Mouse (Mus musculus) erythroblast, embryonic 14.5 days (primary cell): Measurements from ENCODE around the gene Gm13023. TPM values are rescaled to one million over a fixed set of nuclear protein-coding genes. Genes with fewer than 3 reads are reported as not detected.
"Not testable (repeated sequence)": the region's sequence is repeated elsewhere in the genome, so short reads cannot be mapped to it uniquely, and the experiment has no call there.

Experiments used
- H3K27me3 ChIP-seq: 2 replicates; pipeline ENCODE4 v1.6.1; 2012; ENCODE audit warnings: inconsistent platforms; ENCODE audit not compliant: control insufficient read depth
- H3K36me3 ChIP-seq: 2 replicates; pipeline ENCODE4 v1.6.1; 2012; ENCODE audit warnings: mild to moderate bottlenecking, inconsistent platforms; ENCODE audit not compliant: control insufficient read depth
- H3K4me1 ChIP-seq: 2 replicates; pipeline ENCODE4 v1.6.1; 2012; ENCODE audit warnings: inconsistent platforms; ENCODE audit not compliant: control insufficient read depth
- H3K4me3 ChIP-seq: replicated peaks from 2 replicates; pipeline ENCODE3; 2012; ENCODE audit warnings: moderate library complexity, mild to moderate bottlenecking, inconsistent platforms
- H3K9me3 ChIP-seq: 2 replicates; pipeline ENCODE4 v1.6.1; 2012; ENCODE audit warnings: low read length, inconsistent platforms, mixed read lengths; ENCODE audit not compliant: control insufficient read depth
- GATA1 ChIP-seq: IDR thresholded peaks from 2 replicates; pipeline ENCODE4 v1.6.1; 2012; ENCODE audit warnings: low read length, inconsistent platforms, mixed read lengths
- TAL1 ChIP-seq: IDR thresholded peaks from 3 replicates; pipeline ENCODE4 v1.6.1; 2012; ENCODE audit warnings: low read length, inconsistent platforms, mixed read lengths
- polyA plus RNA-seq: library from polyadenylated mRNA; stranded (reverse); fragments of >175 nt; gene quantifications from 2 replicates; pipeline ENCODE4 v1.2.3, GENCODE M21; 2012

Gene Gm13023
- not detected in 2 replicates for polyA plus RNA-seq

- H3K27me3 ChIP-seq, H3K9me3 ChIP-seq, H3K36me3 ChIP-seq, H3K4me1 ChIP-seq, H3K4me3 ChIP-seq: not testable (repeated sequence)
Observed at GRCm38 (mm10) chr4:143789052-143789451, at the start of gene Gm13023. Gm13023 (plus strand) TSS chr4:143789352.

DNA sequence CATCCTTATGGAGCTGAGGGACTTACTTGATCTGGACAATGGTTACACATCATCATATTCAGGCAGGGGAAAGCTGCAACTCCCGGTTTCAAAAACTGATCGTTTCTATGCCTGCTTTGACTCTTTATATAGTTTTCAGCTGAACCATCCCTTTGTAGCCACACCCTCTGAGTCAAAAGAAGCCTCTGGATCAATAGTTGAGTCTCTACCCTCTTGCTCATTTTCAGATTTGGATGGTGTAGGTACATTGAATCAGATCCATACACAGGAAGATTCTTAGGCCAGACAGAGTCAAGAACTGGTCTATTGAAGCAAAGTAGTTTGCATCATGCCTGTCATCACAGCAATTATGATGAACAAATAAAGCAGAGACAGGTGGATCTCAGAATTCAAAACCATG is 26.8 kb downstream of the Gm13023 start, which contains the start of gene Gm13084:
Gene Gm13084 (minus strand): TSS at position 101 of the 400 bp plus-strand sequence.
- Histone ChIP-seq H3K4me1 (no peaks in the 10 kb centered on the region), H3K36me3 (no peaks in the 10 kb centered on the region), H3K9me3 (peaks cover 14% of the 10 kb centered on the region), H3K27me3 (no peaks in the 10 kb centered on the region), H3K4me3 (no peak within 1 kb of the TSS)
- TF ChIP-seq GATA1 (no peak), TAL1 (no peak)

Other genes with a start within 250 kb of the Gm13023 start
- not detected in 2 replicates for gene BC080695, start 237.7 kb upstream of the Gm13023 start, polyA plus RNA-seq
- gene Gm13057, start 237.6 kb upstream of the Gm13023 start, polyA plus RNA-seq = not detected in 2 replicates
- not detected in 2 replicates for gene Gm13083, start 174.3 kb upstream of the Gm13023 start, polyA plus RNA-seq
- gene Gm13088, start 132.1 kb upstream of the Gm13023 start, polyA plus RNA-seq = not detected in 2 replicates
- gene Gm13089, start 86.6 kb upstream of the Gm13023 start, polyA plus RNA-seq = not detected in 2 replicates
- gene Gm13078, start 69.9 kb upstream of the Gm13023 start, polyA plus RNA-seq = not detected in 2 replicates
- not detected in 2 replicates for gene Gm13084, start 26.7 kb downstream of the Gm13023 start, polyA plus RNA-seq
- 0.05 TPM in 1 of 2 replicates, not detected in the other for gene Gm13103, start 57.1 kb downstream of the Gm13023 start, polyA plus RNA-seq
- gene Pramef6, start 111.0 kb downstream of the Gm13023 start, polyA plus RNA-seq = not detected in 2 replicates
- not detected in 2 replicates for gene Pramef25, start 161.7 kb downstream of the Gm13023 start, polyA plus RNA-seq
- gene Gm13101, start 177.6 kb downstream of the Gm13023 start, polyA plus RNA-seq = not detected in 2 replicates
- gene Pramef17, start 205.0 kb downstream of the Gm13023 start, polyA plus RNA-seq = not detected in 2 replicates